Mouse (Mus musculus): ENCODE data around the gene Kctd10. TPM values are rescaled to one million over a fixed set of nuclear protein-coding genes. Genes with fewer than 3 reads are reported as not detected.
A peak's percentile ranks its signal among the peaks of the same experiment; 100 is the strongest.

Kctd10 gene
- total RNA-seq (2021), result 10 to 100 TPM; 52.2 to 55.0 TPM

- peak; percentile 76 for DNase-seq (ENCODE audit: low spot score)
- intact Hi-C loops (cut with DNase I), result loop anchor here (1.0 to 5.0 kb wide), 2 partner anchors 62 to 68 kb away; partner anchors contain the start of genes Mmab and Mvk
Measured at GRCm38 (mm10) chr5:114380209-114381012, at the start of gene Kctd10, which contains the start of gene Ube3b. Gene Kctd10, minus strand, starts transcription at chr5:114380508. Gene Ube3b, plus strand, starts transcription at chr5:114380607.

GRCm38 (mm10) chr5:114429781-114430180 is 49.5 kb upstream of the Kctd10 start:
- intact Hi-C loops (cut with DNase I), result no loop called here
- no peak for DNase-seq (ENCODE audit: low spot score)

- intact Hi-C loops (cut with DNase I), result no loop called here
- DNase-seq (ENCODE audit: low spot score), result no peak
Measured at GRCm38 (mm10) chr5:114428621-114429020, 48.3 kb upstream of the Kctd10 start.

- intact Hi-C loops (cut with DNase I), result no loop called here
- no peak for DNase-seq (ENCODE audit: low spot score)
Measured at GRCm38 (mm10) chr5:114426732-114427131, 46.4 kb upstream of the Kctd10 start.

- no peak for DNase-seq (ENCODE audit: low spot score)
- intact Hi-C loops (cut with DNase I), result no loop called here
Measured at GRCm38 (mm10) chr5:114423961-114424360, 43.7 kb upstream of the Kctd10 start.

GRCm38 (mm10) chr5:114422591-114422990 is 42.3 kb upstream of the Kctd10 start:
- intact Hi-C loops (cut with DNase I), result no loop called here
- no peak for DNase-seq (ENCODE audit: low spot score)

GRCm38 (mm10) chr5:114421561-114422298 is 41.4 kb upstream of the Kctd10 start:
- intact Hi-C loops (cut with DNase I), result no loop called here
- no peak for DNase-seq (ENCODE audit: low spot score)

- intact Hi-C loops (cut with DNase I), result no loop called here
- no peak for DNase-seq (ENCODE audit: low spot score)
Measured at GRCm38 (mm10) chr5:114418541-114418940, 38.2 kb upstream of the Kctd10 start.

- intact Hi-C loops (cut with DNase I), result no loop called here
- no peak for DNase-seq (ENCODE audit: low spot score)
Measured at GRCm38 (mm10) chr5:114416855-114417254, 36.5 kb upstream of the Kctd10 start.

GRCm38 (mm10) chr5:114415606-114416005 is 35.3 kb upstream of the Kctd10 start:
- intact Hi-C loops (cut with DNase I), result no loop called here
- no peak for DNase-seq (ENCODE audit: low spot score)

- DNase-seq (ENCODE audit: low spot score), result peak; percentile 13
- intact Hi-C loops (cut with DNase I), result no loop called here
Measured at GRCm38 (mm10) chr5:114413067-114413735, 32.9 kb upstream of the Kctd10 start.

GRCm38 (mm10) chr5:114412361-114412998 is 32.2 kb upstream of the Kctd10 start:
- intact Hi-C loops (cut with DNase I), result no loop called here

GRCm38 (mm10) chr5:114410429-114410828 is 30.1 kb upstream of the Kctd10 start:
- intact Hi-C loops (cut with DNase I), result no loop called here
- DNase-seq (ENCODE audit: low spot score), result no peak

More at GRCm38 (mm10) chr5:114412361-114412998, 32.2 kb upstream of the Kctd10 start:
- DNase-seq (ENCODE audit: low spot score), result no peak

- DNase-seq (ENCODE audit: low spot score), result no peak
Measured at GRCm38 (mm10) chr5:114408846-114409245, 28.5 kb upstream of the Kctd10 start.

GRCm38 (mm10) chr5:114407810-114408209 is 27.5 kb upstream of the Kctd10 start:
- no peak for DNase-seq (ENCODE audit: low spot score)
- intact Hi-C loops (cut with DNase I), result no loop called here

More at GRCm38 (mm10) chr5:114408846-114409245, 28.5 kb upstream of the Kctd10 start:
- intact Hi-C loops (cut with DNase I), result no loop called here

GRCm38 (mm10) chr5:114407269-114407668 is 27.0 kb upstream of the Kctd10 start:
- intact Hi-C loops (cut with DNase I), result no loop called here

GRCm38 (mm10) chr5:114406592-114406991 is 26.3 kb upstream of the Kctd10 start:
- intact Hi-C loops (cut with DNase I), result no loop called here
- no peak for DNase-seq (ENCODE audit: low spot score)

More at GRCm38 (mm10) chr5:114407269-114407668, 27.0 kb upstream of the Kctd10 start:
- DNase-seq (ENCODE audit: low spot score), result no peak

- no peak for DNase-seq (ENCODE audit: low spot score)
- intact Hi-C loops (cut with DNase I), result no loop called here
Measured at GRCm38 (mm10) chr5:114393169-114393568, 12.9 kb upstream of the Kctd10 start.

GRCm38 (mm10) chr5:114384448-114384847 is 4.1 kb upstream of the Kctd10 start:
- intact Hi-C loops (cut with DNase I), result loop anchor here (5.0 kb wide), 1 partner anchor 58 kb away; the partner anchor contains the start of genes Mmab and Mvk
- no peak for DNase-seq (ENCODE audit: low spot score)

Data from heart, postnatal 25 days (tissue).